Mouse (Mus musculus): ENCODE measurements around the gene Spn.
"Not testable (repeated sequence)": the region's sequence is repeated elsewhere in the genome, so short reads cannot be mapped to it uniquely, and the experiment has no call there.

Gene Spn

DNA sequence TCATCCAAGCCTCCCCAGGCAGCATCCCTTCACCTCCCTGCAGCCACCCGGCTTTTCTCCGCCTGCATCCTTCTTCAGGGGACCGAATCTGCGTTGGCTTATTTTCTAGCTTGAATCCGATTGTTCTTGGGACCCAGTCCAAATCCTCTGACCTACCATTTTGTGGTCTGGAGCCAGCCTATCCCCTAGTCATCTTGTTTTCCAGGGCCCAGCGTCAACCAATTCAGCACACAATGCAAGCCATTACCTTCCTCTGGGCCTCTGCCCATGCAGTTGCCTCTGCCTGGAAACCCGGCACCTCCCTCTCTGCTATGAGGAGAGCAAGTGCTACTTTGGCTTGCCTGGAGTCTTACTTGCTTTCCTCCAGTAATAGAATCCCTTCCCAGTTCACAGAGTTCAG, 32.1 kb downstream of the Spn start:
- no peak for DNase-seq (ENCODE audit: low spot score in 2 of 2)

GRCm38 (mm10) chr7:127104560-127105332, 32.9 kb downstream of the Spn start:
- DNase-seq (ENCODE audit: low spot score in 2 of 2) = peak; percentile 66 to 81

DNA sequence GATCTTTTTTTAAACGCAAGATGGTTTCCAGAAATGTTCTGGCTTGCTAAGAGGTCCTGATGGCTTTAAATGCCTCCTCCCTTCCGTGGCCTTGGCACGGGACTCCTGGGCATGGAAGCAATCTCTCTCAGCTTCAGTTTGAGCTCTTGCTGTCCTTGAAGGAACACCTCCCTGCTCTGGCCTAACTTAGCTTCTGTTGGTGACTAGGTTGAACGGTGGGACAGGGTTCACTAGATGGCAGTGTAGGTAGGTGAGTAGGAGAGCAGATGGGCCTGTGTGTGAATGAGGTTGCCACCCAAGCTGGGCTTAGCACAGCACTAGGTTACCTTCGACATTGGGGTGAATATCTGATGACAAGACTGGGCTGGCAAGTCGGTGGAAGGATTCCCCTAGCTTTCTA, 33.7 kb downstream of the Spn start:
- DNase-seq (ENCODE audit: low spot score in 2 of 2) = no peak

- DNase-seq (ENCODE audit: low spot score in 2 of 2) = no peak
Observed at GRCm38 (mm10) chr7:127102148-127102547, 35.5 kb downstream of the Spn start.

DNA sequence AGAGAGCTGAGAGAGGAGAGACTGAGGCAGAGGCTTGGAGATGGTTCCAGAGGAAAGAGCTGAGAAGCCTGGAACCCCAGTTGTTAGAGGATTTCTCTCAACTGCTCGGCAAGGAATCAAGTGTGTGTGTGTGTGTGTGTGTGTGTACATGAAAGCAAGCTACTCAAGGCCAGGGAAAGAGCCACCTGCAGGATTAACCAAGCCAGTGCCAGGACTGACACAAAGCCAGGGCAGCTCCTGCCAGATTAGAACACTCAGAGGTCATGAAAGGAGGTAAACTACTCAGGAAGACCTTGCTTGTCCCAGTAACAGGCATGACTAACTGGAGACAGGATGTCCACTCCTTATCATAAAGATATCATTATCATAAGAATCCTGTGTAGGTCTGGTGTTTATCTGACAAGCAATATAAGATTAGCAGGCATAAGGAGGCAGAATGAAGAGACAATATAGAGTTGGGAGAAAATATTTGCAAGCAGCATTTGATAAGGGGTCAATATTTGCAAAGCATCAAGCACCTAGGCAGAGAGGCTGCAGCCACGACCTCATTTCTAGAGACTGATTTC, 36.1 kb downstream of the Spn start:
- no peak for DNase-seq (ENCODE audit: low spot score in 2 of 2)

GRCm38 (mm10) chr7:127099528-127099927, 38.1 kb downstream of the Spn start:
- DNase-seq (ENCODE audit: low spot score in 2 of 2) = no peak

DNA sequence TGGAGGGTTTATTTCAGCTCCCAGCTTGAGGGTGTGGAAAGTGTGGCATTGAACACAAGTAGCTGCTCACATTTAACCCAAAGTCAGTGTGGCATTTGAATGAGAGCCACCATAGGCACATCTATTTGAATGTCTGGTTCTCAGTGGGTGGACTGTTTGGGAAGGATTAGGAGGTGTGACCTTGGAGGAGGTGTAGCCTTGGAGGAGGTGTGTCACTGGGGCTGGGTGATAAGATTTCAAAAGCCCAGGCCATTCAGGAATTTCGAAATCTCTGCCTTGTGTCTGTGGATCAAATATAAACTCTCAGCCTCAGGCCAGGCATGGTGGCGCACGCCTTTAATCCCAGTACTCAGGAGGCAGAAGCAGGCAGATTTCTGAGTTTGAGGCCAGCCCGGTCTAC, 38.7 kb downstream of the Spn start:
- DNase-seq (ENCODE audit: low spot score in 2 of 2) = no peak

- no peak for DNase-seq (ENCODE audit: low spot score in 2 of 2)
Observed at GRCm38 (mm10) chr7:127098521-127098920, 39.1 kb downstream of the Spn start.

GRCm38 (mm10) chr7:127096456-127096855, 41.2 kb downstream of the Spn start:
- DNase-seq (ENCODE audit: low spot score in 2 of 2) = no peak

DNA sequence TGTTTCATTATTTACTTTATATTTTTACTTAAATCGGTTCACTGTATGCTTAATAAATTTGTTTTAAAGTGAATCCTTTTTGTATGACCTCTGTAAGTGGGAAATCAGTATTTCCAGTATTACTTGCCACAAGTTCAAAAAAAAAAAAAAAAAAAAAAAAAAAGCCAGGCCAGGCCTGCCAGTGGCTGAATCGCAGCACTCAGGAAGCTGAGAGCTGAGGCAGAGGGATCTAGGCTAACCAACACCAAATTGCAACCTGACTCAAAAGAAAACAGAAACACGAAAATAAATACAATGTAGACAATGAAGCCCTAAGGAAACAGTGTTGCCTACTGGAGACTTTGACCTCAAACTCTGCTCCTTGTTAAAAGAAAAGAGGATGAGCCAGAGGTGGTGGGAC, 43.7 kb downstream of the Spn start:
- DNase-seq (ENCODE audit: low spot score in 2 of 2) = no peak

DNA sequence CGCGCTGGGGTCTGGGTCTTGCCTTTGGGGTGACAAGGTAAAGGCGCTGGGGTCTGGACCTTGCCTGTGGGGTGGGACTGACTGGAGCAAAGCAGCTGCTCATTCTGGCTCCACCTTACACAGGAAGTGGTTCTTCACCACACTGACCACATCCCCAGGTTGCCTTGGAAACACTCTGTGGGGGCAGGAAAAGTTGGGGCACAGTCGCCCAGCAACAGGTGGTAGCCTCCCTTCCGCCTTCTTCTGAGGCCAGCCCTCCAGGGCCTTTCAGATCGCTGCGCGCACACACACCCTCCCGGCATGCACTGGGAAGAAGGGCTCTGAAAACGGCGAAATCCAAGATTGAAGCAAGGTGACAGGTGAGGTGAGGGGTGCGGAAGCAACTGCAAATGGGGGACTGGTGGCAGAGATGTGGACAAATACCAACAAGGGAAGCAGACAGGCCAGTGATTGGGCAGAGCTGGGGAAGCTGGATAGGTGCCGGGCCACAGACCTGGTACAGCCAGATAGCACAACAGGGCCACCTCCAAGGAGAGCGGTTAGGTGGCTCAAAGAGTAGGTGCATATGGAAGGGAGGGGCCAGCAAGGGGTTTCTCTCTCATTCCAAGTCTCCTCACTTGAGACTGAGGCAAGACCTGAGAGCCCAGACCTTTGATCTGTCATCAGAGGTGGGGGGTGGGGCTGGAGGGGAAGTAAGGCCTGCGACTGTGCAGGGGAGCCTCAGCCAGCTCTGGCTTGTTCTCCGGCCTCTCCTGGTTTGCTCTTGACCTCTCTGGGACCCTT, 46.3 kb downstream of the Spn start, which contains the start of gene AI467606:
AI467606 (plus strand) TSS at position 246 of the 783 bp plus-strand sequence.
- peak; percentile 89 to 91 for DNase-seq (ENCODE audit: low spot score in 2 of 2)

- peak in 1 of 2 experiments; percentile 77 for DNase-seq (ENCODE audit: low spot score in 2 of 2)
Observed at GRCm38 (mm10) chr7:127090154-127091113, 47.2 kb downstream of the Spn start.

DNA sequence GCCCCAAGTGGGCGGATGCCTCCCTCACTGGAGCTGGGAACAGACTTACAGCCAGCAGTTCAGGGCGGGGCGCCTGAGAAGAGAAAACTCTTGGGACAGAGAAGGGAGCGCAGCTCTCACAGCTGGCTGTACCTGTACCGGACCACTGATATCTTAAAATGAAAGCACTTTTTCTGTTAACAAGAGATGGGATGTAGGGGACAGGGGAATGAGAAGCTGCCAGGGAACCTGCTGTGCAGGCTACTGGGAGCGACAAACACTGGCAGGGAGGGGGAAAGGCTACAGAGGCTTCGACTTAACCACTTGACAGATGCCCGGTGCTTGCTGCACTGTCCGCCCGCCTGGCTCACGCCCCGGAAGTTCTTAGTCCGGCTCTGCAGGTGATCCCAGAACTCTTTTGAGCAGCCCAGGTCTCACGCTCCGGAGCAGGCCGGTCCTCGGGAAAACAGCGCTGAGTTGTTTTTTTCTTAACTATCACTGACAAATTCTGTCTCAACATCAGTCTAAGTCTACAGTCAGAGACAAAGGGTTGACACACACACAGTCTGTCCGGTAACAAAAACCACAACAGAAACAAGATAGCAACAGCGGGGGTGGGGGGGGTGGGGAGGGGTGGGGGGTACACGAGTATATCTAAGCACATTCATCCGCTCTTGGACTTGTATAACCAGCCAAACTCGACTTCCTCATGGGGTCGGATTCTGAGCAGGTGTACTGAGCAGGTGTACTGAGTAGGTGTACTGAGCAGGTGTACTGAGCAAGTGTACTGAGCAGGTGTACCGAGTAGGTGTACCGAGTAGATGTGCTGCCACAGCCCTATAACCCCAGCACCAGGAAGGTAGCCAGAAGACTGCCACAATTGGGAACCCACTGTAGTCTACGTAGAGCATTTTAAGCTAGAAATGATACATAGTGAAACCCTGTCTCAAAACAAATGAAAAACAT, 48.5 kb downstream of the Spn start:
- peak; percentile 64 to 83 for DNase-seq (ENCODE audit: low spot score in 2 of 2)

DNA sequence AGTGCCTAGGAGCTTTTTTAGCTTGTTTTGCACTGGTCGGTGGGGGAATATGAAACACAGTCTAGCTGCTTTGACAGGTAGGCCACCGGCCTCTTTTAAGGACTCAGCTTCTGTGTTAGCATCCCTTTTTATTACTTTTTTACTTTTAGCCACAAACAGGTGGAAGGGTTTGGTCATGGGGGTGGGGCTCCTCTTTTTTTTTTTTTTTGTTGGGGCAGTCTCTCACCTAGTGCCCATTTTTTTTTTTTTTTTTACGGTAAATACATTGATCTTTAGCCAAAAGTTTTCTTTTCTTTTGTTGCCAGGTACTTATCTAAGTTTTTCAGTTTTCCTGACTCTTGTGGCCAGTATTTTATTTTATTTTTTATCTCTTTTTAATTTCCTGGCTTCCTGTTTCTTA, 49.5 kb downstream of the Spn start:
- no peak for DNase-seq (ENCODE audit: low spot score in 2 of 2)

DNA sequence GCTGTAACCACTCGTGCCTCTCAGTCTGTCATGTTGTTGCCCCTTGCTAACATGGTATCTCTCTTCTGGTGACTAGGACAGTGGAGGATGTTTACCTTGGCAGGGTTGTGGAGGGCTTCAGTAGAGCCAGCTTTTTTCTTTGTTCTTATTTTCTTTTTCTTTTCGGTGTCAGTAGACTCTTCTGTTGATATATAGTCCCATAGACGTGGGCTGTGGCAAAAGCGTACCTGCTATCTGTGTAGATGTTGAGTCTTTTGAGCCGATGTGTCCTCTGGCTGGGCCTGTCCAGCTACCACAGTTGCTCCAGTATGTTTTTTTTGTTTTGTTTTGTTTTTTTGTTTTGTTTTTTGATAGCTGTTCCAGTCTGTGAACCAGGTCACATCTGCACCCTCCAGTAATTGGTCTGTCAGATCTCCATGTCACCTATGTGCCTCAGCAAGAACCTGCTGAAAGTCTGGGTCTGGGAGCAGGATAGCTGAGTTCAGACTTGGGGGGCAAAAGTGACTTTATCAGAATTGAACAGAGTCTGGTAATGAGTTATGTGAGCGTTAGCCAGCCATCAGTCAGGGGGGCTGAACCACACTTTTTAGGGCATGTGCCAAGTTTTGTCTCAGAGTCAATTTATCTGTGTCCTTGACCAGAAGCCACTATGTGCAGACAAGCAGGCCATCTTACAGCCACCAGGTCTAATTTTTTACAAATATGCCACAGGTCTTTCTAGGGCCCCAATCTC, 50.2 kb downstream of the Spn start, which contains the start of gene Zg16:
Zg16 (minus strand) TSS at position 51 of the 733 bp plus-strand sequence.
- DNase-seq (ENCODE audit: low spot score in 2 of 2) = not testable (repeated sequence)

DNA sequence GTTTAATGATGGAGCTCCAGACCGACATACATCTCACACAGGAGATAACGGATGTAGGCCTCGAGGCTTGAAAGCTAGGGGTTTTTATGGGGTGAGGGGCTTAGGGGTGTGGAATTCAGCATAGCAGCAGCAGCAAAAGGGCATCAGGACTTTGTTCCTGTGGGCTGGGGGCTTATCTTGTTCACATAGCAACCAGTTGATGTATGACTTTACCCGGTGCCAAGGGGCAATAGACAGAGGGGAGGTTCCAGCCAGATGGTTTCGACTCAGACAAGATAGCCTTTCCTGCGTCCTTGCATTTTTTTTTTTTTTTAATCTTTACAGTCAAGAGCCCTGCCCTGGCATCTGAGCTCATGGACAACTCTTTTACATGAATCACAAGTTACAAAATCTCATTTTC, 51.9 kb downstream of the Spn start:
- not testable (repeated sequence) for DNase-seq (ENCODE audit: low spot score in 2 of 2)

DNA sequence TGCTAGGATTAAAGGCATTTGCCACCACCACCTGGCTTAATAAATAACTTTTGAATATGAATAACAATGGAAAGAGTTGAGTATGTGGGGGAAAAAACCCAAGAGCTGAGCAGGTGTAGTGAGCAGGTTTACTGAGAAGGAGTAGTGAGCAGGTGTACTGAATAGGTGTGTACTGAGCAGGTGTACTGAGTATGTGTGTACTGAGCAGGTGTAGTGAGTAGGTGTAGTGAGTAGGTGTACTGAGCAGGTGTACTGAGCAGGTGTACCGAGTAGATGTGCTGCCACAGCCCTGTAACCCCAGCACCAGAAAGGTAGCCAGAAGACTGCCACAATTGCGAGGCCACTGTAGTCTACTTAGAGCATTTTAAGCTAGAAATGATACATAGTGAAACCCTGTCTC, 52.8 kb downstream of the Spn start:
- no peak for DNase-seq (ENCODE audit: low spot score in 2 of 2)

DNA sequence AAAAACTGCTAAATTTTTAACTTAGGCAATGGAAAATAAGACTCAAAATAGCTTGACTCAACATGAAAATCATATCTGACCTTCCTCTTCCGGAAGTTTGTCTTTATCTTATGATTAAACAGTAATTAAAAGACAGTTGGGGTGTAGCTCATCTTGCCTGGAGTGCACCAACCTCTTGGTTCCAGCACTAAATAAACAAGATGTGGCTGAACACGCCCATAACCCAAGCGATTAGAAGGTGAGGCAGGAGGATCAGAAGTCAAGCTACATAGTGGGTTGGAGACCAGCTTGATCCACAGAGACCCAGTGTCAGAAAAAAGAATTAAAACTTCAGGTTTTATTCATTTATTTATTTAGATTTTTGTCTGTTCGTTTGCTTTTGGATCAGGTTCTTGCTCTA, 53.9 kb downstream of the Spn start:
- no peak for DNase-seq (ENCODE audit: low spot score in 2 of 2)

GRCm38 (mm10) chr7:127082995-127083394, 54.6 kb downstream of the Spn start:
- DNase-seq (ENCODE audit: low spot score in 2 of 2) = no peak

GRCm38 (mm10) chr7:127082271-127082670, 55.4 kb downstream of the Spn start:
- DNase-seq (ENCODE audit: low spot score in 2 of 2) = no peak
